Mouse (Mus musculus) liver, adult (tissue): ENCODE results near the gene Zfp668.

Experiments
- GATA4 ChIP-seq: IDR thresholded peaks from 2 replicates; pipeline ENCODE4 v1.6.1; 2014; ENCODE audit warnings: mild to moderate bottlenecking, low read length; ENCODE audit not compliant: insufficient replicate concordance

Gene Zfp668

DNA sequence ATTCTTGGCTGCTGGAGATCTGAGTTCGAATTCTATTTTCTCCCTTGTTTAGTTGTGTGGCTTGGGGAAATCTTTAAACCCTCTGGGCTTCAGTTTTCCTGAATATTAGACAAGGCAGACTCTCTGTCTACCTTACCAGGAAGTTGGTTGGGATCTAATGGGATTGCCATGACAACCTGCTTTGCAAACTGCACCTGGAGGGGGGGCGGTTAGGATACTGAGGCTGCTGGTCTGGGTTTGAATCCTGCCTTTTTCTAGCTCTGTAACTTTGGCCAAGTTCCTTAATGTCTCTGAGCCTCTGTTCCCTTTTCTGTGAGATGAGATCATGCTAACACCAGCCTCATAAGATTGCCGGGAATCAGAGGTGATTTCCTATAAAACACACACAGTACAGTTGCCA lies 54.1 kb downstream of the Zfp668 start:
- TF ChIP-seq GATA4 = no peak

DNA sequence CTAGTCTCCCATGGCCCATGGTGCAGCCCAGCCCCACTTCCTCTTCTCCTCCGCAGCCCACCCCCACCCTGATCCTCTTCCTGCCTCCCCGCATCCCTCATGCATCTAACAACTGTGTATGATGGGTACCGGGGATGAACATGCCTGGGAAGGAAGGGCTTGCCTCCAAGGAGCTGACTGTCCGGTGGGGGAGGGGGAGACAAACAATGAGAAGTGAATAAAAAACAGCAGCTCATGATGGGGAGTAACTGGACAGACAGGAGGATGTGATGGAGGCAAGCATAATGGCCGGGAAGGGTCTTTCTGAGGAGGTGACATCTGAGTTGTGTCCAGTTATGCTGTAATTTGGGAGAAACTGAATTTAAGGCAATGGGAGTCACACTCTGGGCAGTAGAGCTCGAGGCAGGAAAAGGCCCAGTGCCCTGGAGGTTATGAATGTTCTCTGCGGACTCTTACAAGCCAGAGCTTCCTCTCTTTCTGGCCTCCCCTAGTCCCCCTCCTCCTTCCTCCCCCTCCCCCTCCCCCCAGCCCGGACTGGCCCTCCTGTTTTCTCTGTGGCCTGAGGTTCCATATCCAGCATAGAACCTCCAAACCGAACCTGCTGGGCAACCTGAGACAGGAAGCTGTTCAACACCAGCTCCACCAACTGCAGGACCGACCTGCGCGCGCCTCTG lies 55.7 kb downstream of the Zfp668 start:
- no peak for TF ChIP-seq GATA4

DNA sequence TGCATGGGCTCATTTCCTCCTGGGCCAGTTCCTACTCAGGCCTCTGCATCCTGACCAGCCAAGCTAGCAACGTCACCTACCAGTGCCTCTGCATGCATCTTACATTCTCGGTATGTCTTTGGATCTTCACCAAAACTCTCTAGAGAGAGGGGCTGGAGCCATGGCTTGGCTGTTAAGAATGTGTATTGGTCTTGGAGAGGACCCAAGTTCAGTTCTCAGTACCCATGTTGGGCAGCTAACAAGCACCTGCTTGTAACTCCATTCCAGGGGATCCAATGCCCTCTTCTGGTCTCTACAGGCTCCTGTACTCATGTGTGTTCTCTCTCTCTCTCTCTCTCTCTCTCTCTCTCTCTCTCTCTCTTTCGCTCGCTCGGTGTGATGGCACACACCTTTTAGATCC lies 58.9 kb downstream of the Zfp668 start:
- no peak for TF ChIP-seq GATA4

DNA sequence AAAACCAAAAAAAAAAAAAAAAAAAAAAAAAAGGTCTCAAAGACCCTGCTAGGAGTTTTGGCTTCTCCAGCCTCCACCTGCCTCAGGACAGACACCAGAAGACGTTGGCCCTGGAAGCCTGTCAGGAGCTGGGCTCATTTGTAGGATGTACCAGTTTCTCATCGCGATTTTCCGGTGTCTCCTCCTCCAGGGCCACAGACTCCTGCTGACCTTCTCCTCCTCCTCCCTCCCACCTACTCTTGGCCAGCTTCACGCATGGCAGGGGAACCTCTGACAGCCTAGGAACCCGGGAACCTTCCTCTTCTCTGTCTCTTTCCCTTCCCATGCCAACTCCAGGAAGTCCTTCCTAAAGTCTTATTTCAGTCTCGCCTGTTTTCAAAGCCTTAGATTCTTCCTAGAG lies 59.6 kb downstream of the Zfp668 start:
- no peak for TF ChIP-seq GATA4

GRCm38 (mm10) chr7:127815954-127816821 lies 60.4 kb downstream of the Zfp668 start:
- TF ChIP-seq GATA4 = no peak; the same call in 1 of the 2 replicates

- TF ChIP-seq GATA4 = no peak
Measured at GRCm38 (mm10) chr7:127815116-127815665, 61.4 kb downstream of the Zfp668 start.

DNA sequence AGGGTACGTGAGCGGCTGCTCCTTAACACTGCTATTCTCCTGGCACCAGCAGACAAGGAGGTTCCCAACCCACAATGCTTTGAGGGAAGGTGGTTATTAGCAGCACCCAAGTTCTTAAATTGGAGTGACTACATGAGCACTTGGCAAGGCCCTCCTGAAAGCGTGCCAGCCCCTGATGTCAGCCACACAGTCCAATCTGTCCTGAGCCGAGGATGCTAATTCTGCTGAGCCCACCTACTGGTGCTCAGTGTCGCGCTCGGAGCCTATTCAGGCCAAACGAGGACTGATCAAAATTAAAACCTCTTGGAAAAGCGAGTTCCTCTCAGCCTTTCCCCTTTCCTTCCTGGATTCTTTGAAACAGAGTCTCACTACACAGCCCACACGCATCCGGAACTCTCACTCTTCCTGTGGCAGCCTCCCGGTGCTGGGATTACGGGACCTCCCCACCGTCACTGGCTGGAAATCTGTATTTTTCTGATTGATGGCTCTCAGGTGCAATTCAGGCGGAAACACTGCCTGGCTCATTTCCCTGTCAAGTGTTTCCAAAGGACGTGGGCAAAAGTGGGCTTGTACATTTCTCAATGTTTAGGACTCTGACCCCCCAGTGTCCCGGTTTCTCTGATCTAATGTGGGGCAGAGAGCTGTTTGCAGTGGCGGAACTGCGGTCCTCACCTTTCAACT lies 62.2 kb downstream of the Zfp668 start:
- no peak for TF ChIP-seq GATA4

DNA sequence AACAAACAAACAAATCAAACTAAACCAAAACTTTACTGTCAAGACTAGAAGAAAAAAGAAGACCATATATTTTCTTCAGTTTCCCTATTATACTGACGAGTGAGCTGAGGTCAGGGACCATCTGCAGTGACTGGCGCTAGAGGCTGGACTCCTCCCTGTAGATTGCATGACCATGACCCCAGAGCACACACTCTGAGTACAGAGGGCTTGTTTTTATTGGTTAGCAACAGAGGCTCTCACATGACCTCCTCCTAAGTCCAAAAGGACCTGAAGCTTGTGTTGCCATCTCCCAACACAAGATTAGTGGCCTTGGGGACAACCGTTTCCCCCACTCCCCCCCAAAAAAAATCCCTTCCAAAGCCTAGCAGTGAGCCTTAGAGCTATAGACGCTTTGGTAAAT lies 62.8 kb downstream of the Zfp668 start:
- TF ChIP-seq GATA4 = no peak
